Mouse (Mus musculus) neural tube, embryonic 13.5 days (tissue): ENCODE data around the gene Iqschfp. TPM values are rescaled to one million over a fixed set of nuclear protein-coding genes. Genes with fewer than 3 reads are reported as not detected.

ENCODE experiments used
- ATAC-seq: fragments of 200-750 bp; cut with Nextera tagmentation; 2 replicates; pipeline ENCODE4 v1.8.0; 2017; ENCODE audit warnings: low read depth, mild to moderate bottlenecking, moderate TSS enrichment, moderate library complexity
- H3K27ac ChIP-seq: fragments of 300-500 bp; sonication (generic); replicated peaks from 2 replicates; pipeline ENCODE4 v1.5.1; 2015; ENCODE audit warnings: moderate library complexity, mild to moderate bottlenecking, inconsistent platforms
- H3K27me3 ChIP-seq: fragments of 300-500 bp; sonication (generic); 2 replicates; pipeline ENCODE4 v1.6.1; 2015; ENCODE audit warnings: mild to moderate bottlenecking, inconsistent platforms
- H3K36me3 ChIP-seq: fragments of 300-500 bp; sonication (generic); 2 replicates; pipeline ENCODE4 v1.6.1; 2015; ENCODE audit warnings: mild to moderate bottlenecking, inconsistent platforms
- H3K4me1 ChIP-seq: fragments of 300-500 bp; sonication (generic); replicated peaks from 2 replicates; pipeline ENCODE4 v1.6.1; 2015; ENCODE audit warnings: inconsistent platforms
- H3K4me2 ChIP-seq: fragments of 300-500 bp; sonication (generic); 2 replicates; pipeline ENCODE4 v1.6.1; 2015; ENCODE audit warnings: inconsistent platforms, mild to moderate bottlenecking, moderate library complexity
- H3K4me3 ChIP-seq: fragments of 300-500 bp; sonication (generic); 2 replicates; pipeline ENCODE4 v1.5.1; 2015; ENCODE audit warnings: mild to moderate bottlenecking, inconsistent platforms
- H3K9ac ChIP-seq: fragments of 300-500 bp; sonication (generic); 2 replicates; pipeline ENCODE4 v1.6.1; 2015; ENCODE audit warnings: moderate library complexity, mild to moderate bottlenecking, inconsistent platforms
- H3K9me3 ChIP-seq: fragments of 300-500 bp; sonication (generic); 2 replicates; pipeline ENCODE4 v1.6.1; 2016; ENCODE audit warnings: inconsistent platforms
- WGBS: fragments of 180-500 bp; shearing (Covaris S2); methylation state at CpG from one replicate; pipeline ENCODE4 v1.1.7; 2015; 5-methylcytosine and 5-hydroxymethylcytosine counted together
- polyA plus RNA-seq: library from polyadenylated mRNA; unstranded; fragments of >200 nt; fragmentation: Nextera tagmentation; extraction: Ambion mirVana; gene quantifications from 2 replicates; pipeline ENCODE4 v1.2.1, GENCODE M21; 2015

Iqschfp gene
- polyA plus RNA-seq, 1 experiment from 2014 or later: 4.1 TPM

DNA sequence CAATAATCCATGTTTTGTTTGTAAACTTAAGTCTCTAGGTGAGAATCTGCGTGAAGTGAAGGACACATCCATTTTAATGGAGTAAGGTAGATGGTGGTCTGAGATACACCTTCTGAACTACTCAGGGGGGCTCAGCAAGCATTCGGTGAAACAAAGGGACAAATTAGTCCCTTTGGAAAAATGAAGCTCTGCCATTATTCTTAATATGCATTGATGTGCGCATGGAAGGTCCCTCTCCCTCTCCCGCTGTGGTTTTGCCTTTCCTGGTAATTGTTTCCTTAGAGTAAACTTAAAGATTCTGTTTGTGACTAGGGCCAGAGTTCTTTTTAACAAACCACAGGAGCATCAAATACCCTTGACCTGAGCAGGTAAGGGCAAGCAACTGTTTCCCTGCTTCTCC, 414.7 kb downstream of the Iqschfp start:
- peaks cover 11% of the 10 kb centered on the region; the same call in 1 of the 2 replicates for H3K4me1 ChIP-seq
- H3K4me3 ChIP-seq: no peak overlapping the region
- no peak overlapping the region for H3K9ac ChIP-seq
- H3K36me3 ChIP-seq: no peaks in the 10 kb centered on the region
- WGBS: 21% methylated on average over 4 of the region's 4 CpGs
- H3K27me3 ChIP-seq: no peaks in the 10 kb centered on the region
- H3K4me2 ChIP-seq: no peak overlapping the region
- no peak for ATAC-seq
- no peak overlapping the region for H3K27ac ChIP-seq
- H3K9me3 ChIP-seq: no peaks in the 10 kb centered on the region

DNA sequence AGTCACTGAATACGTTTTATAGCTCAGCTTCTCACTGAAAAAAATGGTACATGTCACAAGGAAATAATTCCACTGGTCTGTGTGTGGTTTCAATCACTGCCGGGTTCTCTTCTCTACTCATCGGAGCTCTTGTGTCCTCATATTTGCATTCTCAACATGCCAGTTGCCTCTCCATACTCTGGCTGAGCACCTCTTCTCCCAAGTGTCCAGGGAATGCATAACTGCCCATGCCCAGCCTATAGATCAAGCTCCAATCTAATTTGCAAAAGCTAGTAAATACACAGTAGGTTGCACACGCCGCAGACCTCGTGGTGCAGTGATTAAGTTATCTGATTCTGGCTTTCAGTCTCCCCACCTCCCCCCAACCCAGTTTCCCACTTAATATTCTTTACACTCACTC, 433.5 kb downstream of the Iqschfp start:
- Histone ChIP-seq H3K9ac (no peak overlapping the region), H3K27ac (no peak overlapping the region), H3K4me3 (no peak overlapping the region), H3K4me2 (no peak overlapping the region), H3K4me1 (no peaks in the 10 kb centered on the region), H3K9me3 (no peaks in the 10 kb centered on the region), H3K36me3 (no peaks in the 10 kb centered on the region), H3K27me3 (no peaks in the 10 kb centered on the region)
- no peak for ATAC-seq
- 62% methylated on average over 6 of the region's 6 CpGs for WGBS

DNA sequence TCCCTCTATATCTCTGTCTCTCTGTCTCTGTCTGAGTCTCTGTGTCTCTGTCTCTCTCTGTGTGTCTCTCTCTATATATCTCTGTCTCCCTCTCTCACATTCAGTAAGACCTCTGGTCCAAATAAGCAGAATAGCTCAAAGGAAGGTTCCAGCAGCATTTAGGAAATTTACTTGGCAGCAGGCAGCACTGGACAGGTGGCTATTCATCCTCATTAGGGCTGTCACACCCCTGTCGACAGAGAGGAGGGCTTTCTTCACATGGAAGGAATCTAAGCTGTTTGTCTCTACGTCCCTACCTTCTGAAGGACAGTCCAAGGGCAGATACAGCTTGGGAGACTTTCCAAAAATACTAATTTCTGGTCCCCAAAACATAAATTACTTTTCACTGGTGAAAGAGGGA, 440.5 kb downstream of the Iqschfp start:
- Histone ChIP-seq H3K27ac (no peak overlapping the region), H3K9ac (no peak overlapping the region), H3K27me3 (no peaks in the 10 kb centered on the region), H3K9me3 (no peaks in the 10 kb centered on the region), H3K4me3 (no peak overlapping the region), H3K36me3 (no peaks in the 10 kb centered on the region), H3K4me2 (no peak overlapping the region), H3K4me1 (no peaks in the 10 kb centered on the region)
- no peak for ATAC-seq
- 45% methylated on average over 2 of the region's 2 CpGs for WGBS

DNA sequence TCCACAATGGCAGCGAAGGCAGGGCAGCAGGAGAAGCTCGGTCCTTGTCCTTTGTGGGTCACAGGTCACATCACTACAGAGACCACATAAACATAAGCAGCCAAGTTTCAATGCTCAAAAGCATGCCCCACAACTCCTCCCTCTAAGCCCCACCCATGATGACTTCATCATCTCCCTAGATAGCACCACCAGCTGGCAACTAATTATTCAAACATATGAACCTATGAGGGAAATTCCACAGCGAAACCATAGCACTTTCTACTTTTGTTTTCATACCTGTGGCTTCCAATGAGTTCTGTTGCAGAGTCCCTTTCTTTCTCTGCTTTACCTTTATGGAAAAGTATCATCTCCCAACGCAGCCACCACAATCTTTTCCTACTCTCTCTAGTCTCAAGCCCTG, 443.5 kb downstream of the Iqschfp start:
- Histone ChIP-seq H3K9ac (no peak overlapping the region), H3K4me1 (no peaks in the 10 kb centered on the region), H3K27ac (no peak overlapping the region), H3K9me3 (no peaks in the 10 kb centered on the region), H3K4me3 (no peak overlapping the region), H3K27me3 (no peaks in the 10 kb centered on the region), H3K36me3 (no peaks in the 10 kb centered on the region), H3K4me2 (no peak overlapping the region)
- no peak for ATAC-seq
- 95% methylated on average over 4 of the region's 4 CpGs for WGBS

DNA sequence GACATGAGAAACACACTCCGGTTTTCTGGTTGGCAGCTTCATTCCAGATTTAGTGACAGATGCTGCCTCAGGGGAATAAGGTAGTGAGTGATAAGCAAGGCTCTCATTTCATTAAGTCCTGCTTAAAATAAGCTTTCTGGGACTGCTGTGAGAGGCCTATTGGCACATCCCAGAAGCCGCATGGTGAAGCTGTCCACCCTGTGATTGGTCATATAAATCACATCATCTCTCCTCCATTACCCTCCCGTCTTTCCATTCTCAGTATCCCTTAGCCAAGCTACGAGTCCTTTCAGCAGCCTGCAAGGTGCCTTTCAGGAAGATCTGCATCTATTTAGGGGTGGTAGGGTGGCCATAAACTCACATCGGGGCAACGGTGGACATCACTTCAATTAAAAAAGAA, 458.6 kb downstream of the Iqschfp start:
- Histone ChIP-seq H3K9ac (no peak overlapping the region), H3K4me3 (no peak overlapping the region), H3K9me3 (0 out of 2 replicates have a peak, but pooled peaks cover 4% of the 10 kb centered on the region), H3K36me3 (no peaks in the 10 kb centered on the region), H3K4me2 (no peak overlapping the region), H3K27ac (no peak overlapping the region), H3K4me1 (peaks cover 20% of the 10 kb centered on the region), H3K27me3 (no peaks in the 10 kb centered on the region)
- 35% methylated on average over 6 of the region's 6 CpGs for WGBS
- ATAC-seq: peak; percentile 43; the same call in 1 of the 2 replicates

DNA sequence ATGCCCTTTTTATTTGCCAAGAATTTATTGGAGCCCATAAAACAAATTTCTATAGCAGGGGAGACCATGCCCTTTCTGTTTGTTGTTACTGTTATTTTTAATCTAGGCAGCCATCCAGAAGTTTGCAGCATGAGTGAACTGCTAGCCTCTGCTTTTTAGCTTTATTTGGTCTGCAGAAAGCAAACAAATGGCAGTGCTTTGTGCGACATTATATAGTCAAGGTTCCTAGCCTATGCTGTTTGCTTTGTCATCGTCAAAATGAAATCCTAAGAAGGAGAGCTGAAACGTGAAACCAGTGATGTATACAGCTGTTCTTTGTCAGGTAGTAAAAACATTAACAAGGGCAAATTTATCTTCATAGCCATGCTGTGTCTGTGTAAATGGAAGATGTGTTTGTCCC, 459.4 kb downstream of the Iqschfp start:
- Histone ChIP-seq H3K27me3 (no peaks in the 10 kb centered on the region), H3K9ac (no peak overlapping the region), H3K9me3 (0 out of 2 replicates have a peak, but pooled peaks cover 4% of the 10 kb centered on the region), H3K36me3 (no peaks in the 10 kb centered on the region), H3K27ac (no peak overlapping the region), H3K4me2 (no peak overlapping the region), H3K4me1 (peaks cover 20% of the 10 kb centered on the region), H3K4me3 (no peak overlapping the region)
- WGBS: 35% methylated on average over 3 of the region's 3 CpGs
- no peak for ATAC-seq

DNA sequence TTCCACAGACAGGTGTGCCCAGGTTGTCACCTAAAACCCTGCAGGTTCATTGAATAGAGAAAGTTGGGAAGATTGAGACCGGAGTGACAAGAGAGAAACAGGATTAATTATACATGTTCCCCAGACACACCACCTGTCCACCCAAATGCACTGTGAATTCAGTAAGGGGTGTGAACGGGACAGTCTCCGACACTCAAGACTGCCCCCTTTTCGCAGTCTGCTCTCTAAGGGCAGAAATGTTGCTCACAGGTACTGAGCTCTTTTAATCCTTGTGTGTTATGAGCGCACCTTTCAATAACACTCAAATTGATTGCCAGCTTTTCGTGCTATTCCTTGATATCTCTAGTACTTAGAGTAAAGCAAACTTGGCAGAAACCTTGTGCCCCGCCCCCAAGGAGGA, 460.9 kb downstream of the Iqschfp start:
- WGBS: 90% methylated on average over 7 of the region's 7 CpGs
- Histone ChIP-seq H3K4me2 (no peak overlapping the region), H3K4me3 (no peak overlapping the region), H3K4me1 (peaks cover 20% of the 10 kb centered on the region), H3K36me3 (no peaks in the 10 kb centered on the region), H3K9me3 (0 out of 2 replicates have a peak, but pooled peaks cover 4% of the 10 kb centered on the region), H3K27me3 (no peaks in the 10 kb centered on the region), H3K27ac (no peak overlapping the region), H3K9ac (no peak overlapping the region)
- no peak for ATAC-seq

DNA sequence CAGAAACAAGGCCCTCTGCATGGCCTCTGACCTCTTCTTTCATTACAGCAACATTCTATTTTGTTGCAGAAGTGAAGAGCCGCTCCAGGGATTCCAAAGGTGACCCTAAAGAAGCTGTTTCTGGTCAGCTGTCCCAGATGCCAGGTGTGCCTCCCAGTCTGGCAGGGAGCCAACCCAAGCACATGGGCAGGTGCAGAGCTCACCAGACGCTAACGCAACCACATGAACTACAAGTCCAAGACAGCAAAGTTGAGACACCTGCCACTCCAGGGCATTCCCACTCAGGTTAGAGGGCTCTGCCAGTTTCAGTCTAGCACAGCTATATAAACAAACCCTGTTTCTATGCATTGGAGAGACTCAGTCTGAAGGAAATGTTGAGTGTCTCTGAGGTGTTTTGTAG, 461.5 kb downstream of the Iqschfp start:
- no peak for ATAC-seq
- no peak overlapping the region for H3K9ac ChIP-seq
- no peaks in the 10 kb centered on the region for H3K27me3 ChIP-seq
- 73% methylated on average over 3 of the region's 3 CpGs for WGBS
- H3K36me3 ChIP-seq: no peaks in the 10 kb centered on the region
- no peak overlapping the region for H3K4me2 ChIP-seq
- no peak overlapping the region for H3K4me3 ChIP-seq
- H3K4me1 ChIP-seq: peaks cover 20% of the 10 kb centered on the region
- no peak overlapping the region for H3K27ac ChIP-seq
- H3K9me3 ChIP-seq: 0 out of 2 replicates have a peak, but pooled peaks cover 4% of the 10 kb centered on the region

DNA sequence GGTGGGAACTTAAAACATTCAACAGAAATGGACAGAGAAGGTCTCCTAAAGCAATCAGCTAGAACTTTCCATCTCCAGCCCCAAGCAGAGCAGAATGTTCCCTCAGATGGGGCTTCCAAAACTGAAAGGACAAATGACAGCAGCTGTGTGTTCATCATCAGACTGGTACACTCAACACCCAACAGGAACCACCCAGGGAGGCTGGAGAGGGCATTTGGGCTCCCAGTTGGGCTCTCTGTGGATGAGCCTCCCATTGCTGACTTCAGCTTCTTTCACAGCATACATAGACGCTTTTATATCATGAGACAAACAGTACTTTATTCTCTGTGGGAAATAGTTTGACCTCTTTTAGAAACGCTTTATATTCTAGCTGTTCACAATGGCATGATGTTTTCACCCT, 464.5 kb downstream of the Iqschfp start:
- H3K27me3 ChIP-seq: no peaks in the 10 kb centered on the region
- no peak overlapping the region for H3K4me2 ChIP-seq
- 79% methylated on average over 2 of the region's 2 CpGs for WGBS
- no peak for ATAC-seq
- H3K4me3 ChIP-seq: no peak overlapping the region
- 0 out of 2 replicates have a peak, but pooled peaks cover 4% of the 10 kb centered on the region for H3K9me3 ChIP-seq
- no peak overlapping the region for H3K9ac ChIP-seq
- no peaks in the 10 kb centered on the region for H3K36me3 ChIP-seq
- H3K27ac ChIP-seq: no peak overlapping the region
- peaks cover 4% of the 10 kb centered on the region; the same call in 1 of the 2 replicates for H3K4me1 ChIP-seq

DNA sequence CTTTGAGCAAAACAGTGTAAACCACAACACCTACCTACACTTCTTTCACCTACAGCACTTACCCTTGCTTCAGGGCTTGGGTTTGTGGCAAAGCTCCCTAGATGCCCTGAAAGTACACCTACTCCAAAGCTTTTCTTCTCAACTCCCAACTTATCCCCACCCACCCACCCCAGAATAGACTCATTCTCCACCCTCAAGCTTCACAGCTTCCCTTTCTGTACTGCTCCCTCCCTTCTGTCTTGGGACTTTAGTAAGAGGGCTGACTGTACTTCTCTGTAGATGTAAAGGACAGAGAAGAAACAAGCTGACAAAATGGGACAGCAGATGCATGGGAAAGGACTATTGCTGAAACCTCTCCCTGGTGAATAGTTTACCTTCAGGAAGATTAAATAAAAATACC, 476.0 kb downstream of the Iqschfp start:
- H3K9ac ChIP-seq: no peak overlapping the region
- no peak for ATAC-seq
- H3K27me3 ChIP-seq: no peaks in the 10 kb centered on the region
- H3K27ac ChIP-seq: no peak overlapping the region
- no peak overlapping the region for H3K4me2 ChIP-seq
- H3K36me3 ChIP-seq: no peaks in the 10 kb centered on the region
- H3K4me1 ChIP-seq: no peaks in the 10 kb centered on the region
- no peak overlapping the region for H3K4me3 ChIP-seq
- H3K9me3 ChIP-seq: 0 out of 2 replicates have a peak, but pooled peaks cover 2% of the 10 kb centered on the region

DNA sequence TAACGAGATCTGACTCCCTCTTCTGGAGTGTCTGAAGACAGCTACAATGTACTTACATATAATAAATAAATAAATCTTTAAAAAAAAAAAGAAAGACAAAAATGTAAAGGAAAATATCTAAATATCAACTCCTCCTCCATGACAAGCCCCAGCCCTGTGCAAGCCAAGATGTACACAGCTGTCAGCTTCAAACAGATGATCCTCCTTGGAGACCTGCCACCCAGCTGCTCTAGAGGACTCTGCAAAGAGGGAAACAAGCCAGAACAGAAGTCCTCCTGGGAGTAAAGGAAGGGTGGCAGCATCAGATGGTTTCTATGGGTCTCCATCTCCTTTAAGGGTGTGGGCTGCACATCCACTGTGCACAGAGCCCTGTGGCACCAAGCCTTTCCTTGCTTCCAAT, 480.9 kb downstream of the Iqschfp start:
- 83% methylated on average over 1 of the region's 1 CpGs for WGBS

DNA sequence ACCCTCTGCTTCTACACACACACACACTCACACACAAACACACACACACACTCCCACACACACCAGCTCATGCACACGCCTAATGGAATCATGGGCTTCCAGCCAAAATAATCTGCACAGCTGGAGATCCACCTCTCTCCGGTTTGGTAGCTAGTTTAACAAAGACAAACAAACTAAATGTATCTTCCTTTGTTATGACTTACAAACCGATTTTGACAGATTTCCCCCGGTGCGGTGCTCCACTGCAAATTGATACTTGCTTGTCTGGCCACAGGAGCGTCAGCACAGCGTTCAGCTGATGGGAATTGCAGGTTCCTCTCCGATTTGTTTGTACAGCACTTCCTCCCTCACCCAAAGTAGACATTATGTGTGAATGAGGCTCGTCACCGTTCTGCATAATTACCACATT, 483.1 kb downstream of the Iqschfp start:
- Histone ChIP-seq H3K4me1 (0 out of 2 replicates have a peak, but pooled peaks cover 23% of the 10 kb centered on the region), H3K4me3 (no peak overlapping the region), H3K36me3 (no peaks in the 10 kb centered on the region), H3K27ac (0 out of 2 replicates have a peak overlapping the region, but pooled peaks have one; percentile 9), H3K9me3 (0 out of 2 replicates have a peak, but pooled peaks cover 2% of the 10 kb centered on the region), H3K27me3 (no peaks in the 10 kb centered on the region), H3K4me2 (no peak overlapping the region), H3K9ac (no peak overlapping the region)
- 49% methylated on average over 10 of the region's 10 CpGs for WGBS
- ATAC-seq: 0 out of 2 replicates have a peak, but pooled peaks have one; percentile 50

More for the DNA sequence above, 480.9 kb downstream of the Iqschfp start:
- Histone ChIP-seq H3K27me3 (no peaks in the 10 kb centered on the region), H3K9me3 (0 out of 2 replicates have a peak, but pooled peaks cover 2% of the 10 kb centered on the region), H3K36me3 (no peaks in the 10 kb centered on the region), H3K4me2 (no peak overlapping the region), H3K4me1 (0 out of 2 replicates have a peak, but pooled peaks cover 18% of the 10 kb centered on the region), H3K27ac (no peak overlapping the region), H3K9ac (no peak overlapping the region), H3K4me3 (no peak overlapping the region)
- ATAC-seq: no peak
